Mouse (Mus musculus) heart, postnatal 0 days (tissue): ENCODE results near the gene Efl1.

Experiments used
- CTCF ChIP-seq: IDR thresholded peaks from 2 replicates; pipeline ENCODE4 v1.5.1; 2016; ENCODE audit warnings: antibody characterized with exemption, control low read depth, low read depth
- EP300 ChIP-seq: IDR thresholded peaks from 2 replicates; pipeline ENCODE4 v1.6.1; 2016; ENCODE audit warnings: antibody characterized with exemption, low read depth

GRCm38 (mm10) chr7:82812186-82813155 is 164.1 kb downstream of the Efl1 start:
- TF ChIP-seq CTCF (no peak), EP300 (no peak)
